Mouse (Mus musculus) forebrain, postnatal 0 days (tissue): ENCODE data around the gene Gm15517. TPM values are rescaled to one million over a fixed set of nuclear protein-coding genes. Genes with fewer than 3 reads are reported as not detected.
"Not testable (repeated sequence)": the region's sequence is repeated elsewhere in the genome, so short reads cannot be mapped to it uniquely, and the experiment has no call there.

Source experiments
- ATAC-seq: fragments of 200-750 bp; cut with Nextera tagmentation; 2 replicates; pipeline ENCODE4 v1.8.0; 2017; ENCODE audit warnings: mild to moderate bottlenecking, moderate library complexity
- DNase-seq: peaks from one replicate; pipeline ENCODE4 v3.0.0-alpha.2; 2015
- H3K27ac ChIP-seq: fragments of 300-500 bp; sonication (generic); 2 replicates; pipeline ENCODE4 v1.5.1; 2014; ENCODE audit warnings: low read depth, mild to moderate bottlenecking, antibody characterized with exemption, low read length, moderate library complexity, mixed read lengths
- H3K27me3 ChIP-seq: fragments of 300-500 bp; sonication (generic); 2 replicates; pipeline ENCODE4 v1.6.1; 2014; ENCODE audit warnings: mild to moderate bottlenecking, low read length, mixed read lengths; ENCODE audit not compliant: insufficient read depth
- H3K36me3 ChIP-seq: fragments of 300-500 bp; sonication (generic); 2 replicates; pipeline ENCODE4 v1.6.1; 2014; ENCODE audit warnings: mild to moderate bottlenecking, moderate library complexity; ENCODE audit not compliant: insufficient read depth
- H3K4me1 ChIP-seq: fragments of 300-500 bp; sonication (generic); 2 replicates; pipeline ENCODE4 v1.6.1; 2014; ENCODE audit warnings: antibody characterized with exemption; ENCODE audit not compliant: insufficient read depth
- H3K4me2 ChIP-seq: fragments of 300-500 bp; sonication (generic); 2 replicates; pipeline ENCODE4 v1.6.1; 2014; ENCODE audit warnings: low read depth, mild to moderate bottlenecking, moderate library complexity
- H3K4me3 ChIP-seq: fragments of 300-500 bp; sonication (generic); 2 replicates; pipeline ENCODE4 v1.5.1; 2014; ENCODE audit warnings: low read depth, low read length, mixed read lengths
- H3K9ac ChIP-seq: fragments of 300-500 bp; sonication (generic); 2 replicates; pipeline ENCODE4 v1.6.1; 2014; ENCODE audit warnings: mild to moderate bottlenecking
- H3K9me3 ChIP-seq: fragments of 300-500 bp; sonication (generic); 2 replicates; pipeline ENCODE4 v1.6.1; 2016; ENCODE audit warnings: low read length
- CTCF ChIP-seq: sonication (generic); IDR thresholded peaks from 2 replicates; pipeline ENCODE4 v1.5.1; 2016; ENCODE audit warnings: antibody characterized with exemption, control low read depth, low read depth
- WGBS: fragments of 180-500 bp; shearing (Covaris S2); extraction: QIAGEN DNeasy Blood & Tissue Kit; methylation state at CpG from one replicate; pipeline ENCODE4 v1.1.7; 2014; 5-methylcytosine and 5-hydroxymethylcytosine counted together
- polyA plus RNA-seq: library from polyadenylated mRNA; unstranded; fragments of >200 nt; fragmentation: Nextera tagmentation; extraction: Ambion mirVana; gene quantifications from 2 replicates; pipeline ENCODE4 v1.2.1, GENCODE M21; 2015
- total RNA-seq: library from RNA; depleted of rRNA; stranded (reverse); fragments of >200 nt; gene quantifications from 2 replicates; pipeline ENCODE4 v1.2.3, GENCODE M21; 2014

Gene Gm15517
- total and polyA plus RNA-seq, 2 experiments from 2014 or later = not detected

DNA sequence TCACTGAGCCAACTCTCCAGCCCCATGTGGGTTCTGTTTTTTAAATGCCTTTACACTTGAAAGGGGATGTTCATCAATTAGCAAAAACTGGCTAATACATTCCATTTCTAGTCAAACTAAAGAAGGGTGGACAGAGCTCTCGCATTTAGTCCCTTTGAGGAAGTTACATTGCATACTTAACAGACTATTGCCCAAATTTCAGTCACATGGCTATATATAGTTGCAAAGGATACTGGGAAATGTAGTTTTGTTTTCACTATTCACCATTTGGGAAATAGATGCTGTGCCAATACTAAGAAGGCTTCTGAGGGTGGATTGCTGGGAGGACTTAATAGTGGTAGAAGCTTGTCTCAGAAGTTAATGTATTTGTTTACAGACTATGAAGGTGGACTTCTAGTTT lies 19.7 kb downstream of the Gm15517 start:
- Histone ChIP-seq H3K9me3 (no peaks in the 10 kb centered on the region), H3K27ac (no peak overlapping the region), H3K27me3 (no peaks in the 10 kb centered on the region), H3K4me1 (no peaks in the 10 kb centered on the region), H3K9ac (no peak overlapping the region), H3K4me3 (no peak overlapping the region), H3K36me3 (no peaks in the 10 kb centered on the region), H3K4me2 (no peak overlapping the region)
- 45% methylated on average over 1 of the region's 1 CpGs for WGBS
- TF ChIP-seq CTCF = no peak
- peak; percentile 45 for ATAC-seq
- no peak for DNase-seq

DNA sequence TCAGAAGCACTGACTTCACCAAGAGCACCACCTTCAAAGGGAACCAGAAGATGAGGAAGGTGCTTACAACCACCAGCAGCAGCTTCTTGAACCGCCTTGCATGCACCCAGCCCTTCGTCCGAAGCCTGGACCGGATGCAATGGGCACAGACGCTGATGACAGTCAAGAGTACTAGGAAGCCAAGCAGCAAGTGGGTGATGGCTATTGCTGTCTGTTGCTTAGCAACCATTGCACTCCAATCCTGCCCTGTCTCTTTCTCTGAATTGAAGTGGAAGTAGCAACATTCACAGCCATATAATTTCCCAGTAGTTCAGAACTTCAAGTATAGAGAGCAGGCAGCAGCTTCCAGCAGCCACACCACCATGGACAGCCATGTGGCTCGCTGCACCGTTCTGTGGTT lies 20.3 kb downstream of the Gm15517 start:
- no peak overlapping the region for H3K4me3 ChIP-seq
- WGBS = 69% methylated on average over 7 of the region's 7 CpGs
- no peaks in the 10 kb centered on the region for H3K27me3 ChIP-seq
- H3K9ac ChIP-seq = no peak overlapping the region
- no peaks in the 10 kb centered on the region for H3K9me3 ChIP-seq
- no peaks in the 10 kb centered on the region for H3K36me3 ChIP-seq
- no peak overlapping the region for H3K4me2 ChIP-seq
- H3K27ac ChIP-seq = peak overlapping the region; percentile 29; the same call in 1 of the 2 replicates
- no peaks in the 10 kb centered on the region for H3K4me1 ChIP-seq
- no peak for TF ChIP-seq CTCF
- DNase-seq (peak; percentile 32), ATAC-seq (peak; percentile 79)

DNA sequence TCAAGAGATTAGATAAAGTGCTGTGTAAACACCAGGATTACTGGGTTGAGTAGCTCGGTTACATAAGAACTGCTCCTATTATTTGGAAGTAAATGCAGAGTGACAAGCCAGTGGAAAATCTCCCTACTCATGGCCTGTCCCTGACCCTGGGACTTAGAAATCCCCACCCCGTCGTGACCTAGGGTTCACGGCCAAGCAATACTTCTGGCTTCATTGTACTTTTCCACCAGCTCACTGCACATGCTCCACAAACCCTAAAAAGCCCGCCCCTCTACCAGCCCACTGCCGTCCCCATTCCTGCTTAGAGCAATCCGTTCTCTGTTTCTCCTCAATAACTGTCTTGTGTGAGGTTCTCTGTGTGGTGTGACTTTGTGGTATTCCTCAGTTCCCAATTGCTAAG lies 26.5 kb downstream of the Gm15517 start:
- Histone ChIP-seq H3K36me3 (no peaks in the 10 kb centered on the region), H3K9ac (no peak overlapping the region), H3K4me2 (no peak overlapping the region), H3K27me3 (no peaks in the 10 kb centered on the region), H3K27ac (no peak overlapping the region), H3K4me3 (no peak overlapping the region), H3K9me3 (no peaks in the 10 kb centered on the region), H3K4me1 (no peaks in the 10 kb centered on the region)
- DNase-seq (no peak), ATAC-seq (no peak)
- 71% methylated on average over 7 of the region's 7 CpGs for WGBS
- TF ChIP-seq CTCF = no peak

DNA sequence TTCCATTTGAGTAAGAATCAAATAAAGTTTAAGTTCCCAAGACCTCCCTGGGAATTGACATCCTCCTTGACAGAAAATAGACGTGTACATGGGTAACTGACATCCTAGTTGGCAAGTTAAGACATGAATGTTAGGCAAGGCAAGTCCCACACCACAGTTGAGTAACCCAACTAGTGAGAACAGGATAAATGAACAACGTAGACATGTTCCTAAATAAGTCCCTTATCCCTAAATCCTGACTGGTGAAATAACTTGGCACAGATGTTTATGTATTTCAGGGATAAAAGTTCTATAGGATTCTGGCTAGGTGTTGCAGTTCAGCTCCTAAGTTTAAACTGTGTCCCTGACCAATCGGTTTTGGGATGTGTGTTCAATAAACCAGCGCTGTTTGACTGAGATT lies 29.7 kb downstream of the Gm15517 start:
- TF ChIP-seq CTCF = no peak
- Histone ChIP-seq H3K9me3 (no peaks in the 10 kb centered on the region), H3K4me2 (no peak overlapping the region)

DNA sequence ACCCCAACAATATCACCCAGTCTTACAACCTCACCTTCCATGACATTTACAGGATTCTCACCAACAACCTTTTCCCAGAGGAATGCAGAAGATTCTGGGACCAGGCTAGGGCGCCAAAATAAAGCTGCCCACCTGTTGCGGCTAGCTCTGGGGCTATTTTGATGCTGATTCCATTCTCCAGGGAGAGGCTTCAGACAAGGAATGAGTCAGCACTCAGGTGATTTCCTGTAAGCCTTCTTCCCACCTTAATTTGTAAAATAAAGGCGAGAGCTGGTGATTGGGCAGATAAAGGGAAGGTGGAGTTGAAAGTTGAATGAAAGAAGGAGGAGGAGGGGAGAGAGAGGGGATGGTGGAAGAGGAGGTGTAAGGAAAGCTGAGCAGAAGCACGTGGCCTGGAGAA lies 30.2 kb downstream of the Gm15517 start:
- ATAC-seq = no peak
- no peak overlapping the region for H3K4me2 ChIP-seq
- no peak overlapping the region for H3K9ac ChIP-seq
- H3K9me3 ChIP-seq = 0 out of 2 replicates have a peak, but pooled peaks cover 2% of the 10 kb centered on the region
- WGBS = 48% methylated on average over 4 of the region's 4 CpGs
- no peak overlapping the region for H3K4me3 ChIP-seq
- no peak for DNase-seq
- no peaks in the 10 kb centered on the region for H3K27me3 ChIP-seq
- H3K27ac ChIP-seq = no peak overlapping the region
- H3K36me3 ChIP-seq = no peaks in the 10 kb centered on the region
- TF ChIP-seq CTCF = no peak
- no peaks in the 10 kb centered on the region for H3K4me1 ChIP-seq

More for the DNA sequence above, 29.7 kb downstream of the Gm15517 start:
- no peak for ATAC-seq
- Histone ChIP-seq H3K27ac (no peak overlapping the region), H3K4me3 (no peak overlapping the region), H3K9ac (no peak overlapping the region), H3K4me1 (no peaks in the 10 kb centered on the region), H3K36me3 (no peaks in the 10 kb centered on the region), H3K27me3 (no peaks in the 10 kb centered on the region)
- no peak for DNase-seq
- WGBS = 80% methylated on average over 4 of the region's 4 CpGs

DNA sequence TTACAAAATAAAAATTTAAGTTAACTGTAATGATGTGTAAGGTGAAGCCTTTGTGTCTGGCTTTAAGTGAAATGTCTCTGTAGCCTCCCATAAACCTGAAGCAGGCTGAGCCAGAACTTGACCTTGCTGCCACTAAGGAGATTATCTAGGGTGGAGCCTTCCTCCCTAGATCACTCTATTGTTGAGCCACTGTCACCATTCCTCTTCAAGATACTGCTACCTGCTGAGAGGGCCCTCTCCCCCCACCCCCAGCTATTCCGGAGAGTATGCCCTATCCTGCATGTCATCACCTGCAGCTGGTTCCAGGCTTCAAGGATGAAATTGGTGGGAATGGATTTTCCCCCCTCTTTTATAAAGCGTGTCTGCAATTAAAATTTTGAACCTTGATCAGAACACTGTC lies 36.3 kb downstream of the Gm15517 start:
- 85% methylated on average over 2 of the region's 2 CpGs for WGBS

DNA sequence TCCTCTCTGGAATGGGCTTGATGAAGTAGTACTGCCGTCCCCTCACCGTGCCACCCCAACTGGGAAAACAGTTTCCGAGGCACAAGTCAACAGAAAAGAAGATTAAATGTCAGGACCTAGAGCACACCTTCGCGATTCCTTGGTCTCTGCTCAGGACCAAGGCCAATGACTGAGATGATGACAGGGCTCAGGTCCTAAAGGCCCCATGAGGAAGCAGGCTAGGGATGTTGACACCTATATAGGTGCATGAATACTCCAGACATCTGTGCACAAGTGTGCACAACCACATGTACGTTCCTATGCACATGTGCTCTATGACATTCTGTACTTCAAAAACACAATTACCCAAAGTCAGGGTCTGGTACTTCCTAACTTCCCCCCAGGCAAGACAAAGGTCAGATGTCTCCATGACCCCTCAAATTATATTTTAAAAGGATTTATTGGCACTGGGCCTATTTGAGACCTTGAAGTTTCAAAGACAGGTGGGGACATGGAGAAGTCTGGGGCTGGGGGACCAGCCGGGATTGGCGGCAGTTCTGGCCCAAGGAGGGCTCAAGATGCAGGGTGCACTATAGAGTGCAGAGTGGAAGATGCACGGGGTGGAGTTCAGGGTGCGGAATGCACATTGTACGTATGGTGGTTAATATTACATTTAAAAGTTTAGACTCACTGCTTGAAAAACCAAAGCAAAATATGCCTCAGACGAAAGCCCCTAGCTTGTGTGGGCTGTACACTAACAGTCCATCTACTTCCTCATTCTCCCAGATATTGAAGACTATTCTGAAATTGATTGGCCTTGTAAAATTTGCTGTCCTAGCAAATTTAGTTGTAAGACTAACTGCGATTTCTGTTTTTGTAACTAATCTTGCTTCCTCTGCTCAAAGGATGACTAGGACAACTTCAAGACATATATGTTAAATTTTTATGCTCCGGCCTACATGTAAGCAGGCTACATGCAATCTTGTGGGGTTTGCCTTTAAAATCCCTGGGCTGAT lies 42.4 kb downstream of the Gm15517 start:
- peak overlapping the region; percentile 91 for H3K9ac ChIP-seq
- H3K9me3 ChIP-seq = no peaks in the 10 kb centered on the region
- H3K36me3 ChIP-seq = no peaks in the 10 kb centered on the region
- H3K4me2 ChIP-seq = peak overlapping the region; percentile 77
- H3K27ac ChIP-seq = peak overlapping the region; percentile 95
- no peak for TF ChIP-seq CTCF
- DNase-seq (no peak), ATAC-seq (no peak)
- H3K4me1 ChIP-seq = peaks cover 3% of the 10 kb centered on the region; the same call in 1 of the 2 replicates
- no peaks in the 10 kb centered on the region for H3K27me3 ChIP-seq
- peak overlapping the region; percentile 67 for H3K4me3 ChIP-seq
- 83% methylated on average over 14 of the region's 14 CpGs for WGBS

More for the DNA sequence above, 36.3 kb downstream of the Gm15517 start:
- H3K27me3 ChIP-seq, H3K27ac ChIP-seq, H3K36me3 ChIP-seq, H3K4me3 ChIP-seq, H3K9me3 ChIP-seq, DNase-seq, H3K9ac ChIP-seq, H3K4me1 ChIP-seq, ATAC-seq, H3K4me2 ChIP-seq: not testable (repeated sequence)
